Mouse (Mus musculus): ENCODE measurements around the gene Lpin2.
A peak's percentile ranks its signal among the peaks of the same experiment; 100 is the strongest.

Lpin2 gene

DNA sequence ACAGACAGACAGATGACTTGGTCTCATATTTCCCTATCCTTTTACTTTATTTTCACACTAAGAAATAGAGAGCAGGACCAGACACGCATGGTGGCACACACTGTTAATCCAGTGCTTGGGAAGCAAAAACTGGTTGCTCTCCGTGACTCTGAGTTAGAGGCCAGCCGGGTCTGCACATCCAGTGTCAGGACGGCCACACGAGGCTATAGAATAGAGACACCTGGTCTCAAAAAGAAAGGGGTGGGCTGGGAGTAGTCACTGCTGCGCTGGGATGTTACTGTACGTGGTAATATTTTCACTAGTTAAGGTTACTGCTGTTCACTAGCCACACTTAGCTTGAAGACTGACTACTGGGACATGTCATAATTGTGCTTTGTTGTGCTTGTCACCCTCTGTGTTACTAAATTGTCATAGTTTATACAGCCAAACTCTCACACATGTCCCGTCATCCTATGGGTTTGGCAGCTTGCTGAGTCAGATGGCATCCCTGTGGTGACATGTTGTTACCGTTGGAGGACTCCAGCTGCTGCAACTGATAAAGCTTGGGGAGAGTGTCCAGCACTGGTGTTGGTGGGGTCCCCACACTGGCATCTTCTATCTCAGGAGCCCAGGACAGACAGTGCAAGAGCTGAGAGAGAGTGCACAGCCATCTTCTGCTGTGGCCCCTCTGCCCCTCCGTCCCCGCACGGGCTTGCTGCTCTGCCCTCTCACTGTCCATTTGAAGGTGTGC lies 53.0 kb downstream of the Lpin2 start:
- no peak for DNase-seq

DNA sequence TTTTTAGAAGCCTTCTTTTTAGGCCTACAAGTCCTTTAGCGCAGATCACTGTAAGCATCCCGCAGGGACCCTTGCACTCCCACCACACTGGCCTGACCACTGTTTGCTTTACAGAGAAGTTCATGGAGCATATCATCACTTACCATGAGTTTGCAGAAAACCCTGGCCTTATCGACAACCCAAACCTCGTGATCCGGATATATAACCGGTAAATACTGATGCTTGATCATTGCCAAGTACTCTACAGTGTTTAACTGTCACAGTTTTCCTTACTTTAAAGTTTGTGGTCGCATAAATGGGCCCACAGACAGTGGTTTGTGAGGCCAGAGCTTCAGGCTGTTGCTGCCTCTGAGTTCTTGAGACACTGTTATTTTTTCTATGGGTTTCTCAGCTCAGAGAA lies 56.1 kb downstream of the Lpin2 start:
- DNase-seq, result no peak

DNA sequence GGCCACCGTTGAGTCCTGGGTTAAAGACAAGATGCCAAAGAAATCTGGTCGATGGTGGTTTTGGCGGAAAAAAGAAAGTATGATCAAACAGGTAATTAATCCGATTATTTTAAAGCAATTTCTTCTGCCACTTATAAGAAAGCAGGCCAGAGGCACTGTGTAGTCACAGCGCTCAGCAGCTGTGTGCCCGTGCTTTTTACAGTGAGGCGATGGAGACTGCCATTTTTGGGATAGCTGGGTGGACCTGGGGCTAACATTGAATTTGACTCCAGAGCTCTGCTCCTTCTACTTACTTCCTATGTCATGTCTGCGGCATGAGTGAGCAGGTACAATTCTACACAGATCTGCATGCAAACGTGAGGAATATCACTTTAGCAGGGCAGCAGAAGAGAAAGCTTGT lies 58.5 kb downstream of the Lpin2 start:
- DNase-seq, result no peak

DNA sequence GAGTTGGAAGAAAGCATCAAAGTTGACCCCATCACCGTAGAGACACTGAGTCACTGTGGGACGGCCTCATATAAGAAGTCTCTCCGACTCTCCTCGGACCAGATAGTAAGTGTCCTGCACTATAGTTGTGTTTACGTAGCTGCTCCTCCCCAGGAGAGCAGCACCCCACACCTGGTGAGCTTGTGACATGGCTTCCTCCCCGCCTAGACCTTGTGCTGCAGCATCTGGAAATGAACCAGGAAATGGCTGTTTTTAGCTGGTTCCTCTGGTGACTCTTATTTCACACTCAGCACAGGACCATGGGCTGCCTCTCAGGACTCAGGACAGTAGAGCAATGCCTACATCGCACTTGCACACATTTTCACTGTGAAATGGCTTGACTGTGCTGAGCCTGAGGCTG lies 60.3 kb downstream of the Lpin2 start:
- no peak for DNase-seq

DNA sequence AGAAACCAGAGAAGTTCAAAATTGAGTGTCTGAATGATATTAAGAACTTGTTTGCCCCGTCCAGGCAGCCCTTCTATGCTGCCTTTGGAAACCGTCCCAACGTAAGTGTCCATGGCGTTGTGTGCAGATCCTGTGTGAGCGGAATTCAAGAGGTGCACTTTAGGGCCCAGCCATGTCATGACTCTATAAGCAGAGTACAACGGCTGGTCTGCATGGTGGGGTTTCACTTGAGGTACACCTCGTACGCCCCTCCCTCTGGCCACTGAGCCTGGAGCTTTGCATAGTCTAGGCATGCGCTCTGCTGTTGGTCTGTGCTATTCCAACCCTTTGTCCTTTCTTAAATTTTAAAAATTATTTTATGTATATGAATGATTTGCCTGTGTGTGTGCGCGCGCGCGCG lies 62.8 kb downstream of the Lpin2 start:
- DNase-seq, result no peak

DNA sequence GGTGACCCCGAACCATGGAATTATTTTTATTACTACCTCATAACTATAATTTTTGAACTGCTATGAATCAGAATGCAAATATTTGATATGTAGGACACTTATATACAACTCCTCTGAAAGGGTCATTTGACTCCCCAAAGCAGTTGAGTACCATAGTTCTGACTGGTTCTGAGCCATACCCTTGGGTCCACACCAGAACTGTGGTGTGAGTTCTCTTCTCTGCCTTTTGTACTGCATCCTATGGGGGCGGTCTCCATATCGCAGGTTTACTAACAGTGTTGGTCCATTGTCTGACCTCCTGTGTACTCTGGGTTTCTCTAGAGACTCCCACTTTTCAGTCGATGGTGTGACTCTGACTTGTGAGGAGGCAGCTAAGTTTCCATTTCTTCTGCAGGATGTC lies 63.7 kb downstream of the Lpin2 start:
- DNase-seq, result no peak

DNA sequence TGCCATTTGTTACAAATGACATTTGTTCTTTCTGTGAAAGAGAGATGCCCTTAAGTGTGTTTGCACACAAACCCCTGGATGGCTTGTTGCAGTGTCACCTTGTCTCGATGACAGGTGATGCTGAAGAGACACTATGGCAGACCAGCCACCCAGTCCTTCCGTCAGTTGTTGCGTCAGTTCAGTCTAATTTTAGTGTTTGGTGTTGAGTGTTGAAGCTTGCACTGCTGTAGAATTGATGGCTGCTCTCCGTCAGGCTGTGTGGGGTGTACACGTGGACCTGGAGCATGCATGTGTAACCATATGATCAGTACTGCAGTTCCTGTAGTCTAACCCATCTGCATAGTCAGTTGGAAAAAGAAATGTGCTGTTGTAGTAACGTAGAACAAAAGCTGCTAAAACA lies 66.6 kb downstream of the Lpin2 start:
- no peak for DNase-seq

DNA sequence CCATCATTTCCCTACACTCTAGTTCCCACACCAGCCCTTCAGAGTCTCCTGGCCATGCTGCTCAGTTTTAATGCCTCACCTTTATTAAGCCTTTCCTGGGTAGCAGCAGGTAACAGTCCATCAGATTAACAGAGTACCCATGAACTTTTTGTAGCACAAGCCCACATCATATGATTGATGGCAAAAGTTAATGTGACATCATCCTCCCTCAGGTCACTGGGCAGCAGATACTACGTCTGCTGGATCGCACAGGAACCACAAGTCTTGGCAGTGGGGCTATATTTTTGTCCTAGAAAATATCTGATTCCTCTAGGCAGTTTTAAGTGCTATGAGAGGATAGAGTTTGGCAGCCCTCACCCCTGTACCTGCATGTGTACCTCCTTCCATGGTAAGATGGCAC lies 67.7 kb downstream of the Lpin2 start:
- no peak for DNase-seq

DNA sequence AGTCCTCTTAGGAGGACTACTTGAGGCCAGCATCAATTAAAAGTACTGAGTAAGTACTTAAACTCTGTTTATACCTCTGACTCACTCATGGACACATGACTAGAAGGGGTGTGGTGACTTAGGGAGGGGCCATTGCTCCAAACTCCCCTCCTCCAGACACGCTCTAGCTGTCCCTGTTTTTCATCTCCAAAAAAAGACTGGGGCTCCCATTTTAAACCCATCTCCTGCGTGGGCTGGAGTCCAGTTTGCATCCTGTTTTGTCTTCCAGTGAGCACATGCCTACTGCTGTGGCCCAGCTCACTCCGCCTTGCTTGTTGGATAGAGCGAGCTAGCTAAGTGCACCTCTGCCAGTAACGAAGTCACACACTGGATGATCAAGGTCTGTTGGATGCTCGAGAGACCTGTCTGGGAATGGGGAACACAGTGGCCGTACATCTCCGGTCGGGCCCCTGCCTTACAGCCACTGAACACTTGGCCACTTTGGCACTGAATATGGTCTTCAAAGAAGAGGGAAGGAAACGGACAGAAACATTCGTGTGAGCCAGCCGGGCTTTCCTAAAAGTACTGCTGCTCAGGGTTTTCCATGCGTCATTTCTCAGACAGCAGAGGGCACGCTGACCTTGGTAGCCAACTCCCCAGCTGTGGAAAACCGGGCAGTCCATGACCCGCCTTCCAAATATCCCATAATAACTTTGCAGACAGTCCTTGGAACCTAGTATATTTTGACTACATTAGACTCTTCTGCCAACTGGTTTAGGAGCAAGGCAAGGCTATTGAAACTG lies 68.7 kb downstream of the Lpin2 start:
- DNase-seq, result no peak

DNA sequence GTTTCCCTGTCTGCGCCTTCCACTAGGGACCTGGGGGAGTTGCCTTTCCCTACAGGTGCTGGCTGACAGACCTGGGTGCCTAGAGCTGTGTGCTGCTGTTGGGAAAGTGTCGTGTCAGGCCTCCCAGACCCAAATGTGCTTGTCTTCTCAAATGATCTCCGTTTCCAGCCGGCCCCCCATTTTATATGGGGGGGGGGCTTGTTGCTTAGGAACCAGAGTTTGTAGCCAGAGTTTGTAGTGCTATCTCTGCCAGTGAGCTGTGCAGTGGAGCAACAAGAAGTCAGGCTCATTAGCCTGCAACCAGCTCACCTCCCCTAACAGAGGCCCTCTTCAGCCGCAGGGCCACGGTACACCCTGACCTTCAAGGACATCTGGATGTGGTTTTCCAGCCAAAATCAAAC lies 69.2 kb downstream of the Lpin2 start:
- DNase-seq, result peak; percentile 49

DNA sequence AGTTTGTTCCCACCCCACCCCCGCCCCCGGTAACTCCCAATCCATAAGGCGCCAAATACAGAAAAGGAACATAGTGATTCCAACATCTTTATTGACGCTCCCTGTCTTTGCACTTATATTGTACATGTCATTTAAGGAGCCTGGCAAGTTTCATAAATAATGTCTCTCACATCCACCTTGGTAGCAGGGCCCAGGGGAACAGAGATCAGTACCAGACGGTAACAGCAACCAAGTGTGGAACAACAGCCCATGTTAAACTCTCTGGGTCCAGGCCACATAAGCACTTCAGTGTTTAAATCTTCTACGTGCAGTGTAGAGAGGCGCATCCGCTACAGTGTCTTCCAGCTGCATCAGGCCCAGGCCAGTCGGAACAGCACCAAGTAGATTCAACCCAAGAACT lies 69.7 kb downstream of the Lpin2 start:
- DNase-seq, result no peak

DNA sequence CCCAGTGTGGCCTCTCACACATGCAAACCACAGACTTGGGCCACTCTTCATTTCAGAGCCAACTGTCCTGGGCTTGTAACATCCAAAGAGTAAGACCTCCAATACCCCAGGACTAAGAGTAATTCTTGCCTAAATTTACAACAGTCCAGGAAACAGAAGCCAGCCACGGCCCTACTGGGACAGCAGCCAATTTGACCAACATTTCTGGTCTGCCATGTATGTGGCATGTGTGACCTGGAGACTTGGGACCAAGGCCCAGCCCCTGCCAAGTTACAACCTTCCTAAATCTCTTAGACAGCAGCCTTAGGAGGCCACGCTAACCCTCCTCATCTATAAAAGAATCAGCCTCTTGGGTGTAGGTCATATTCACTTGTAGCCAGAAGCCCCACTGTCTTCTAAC lies 71.0 kb downstream of the Lpin2 start:
- no peak for DNase-seq

DNA sequence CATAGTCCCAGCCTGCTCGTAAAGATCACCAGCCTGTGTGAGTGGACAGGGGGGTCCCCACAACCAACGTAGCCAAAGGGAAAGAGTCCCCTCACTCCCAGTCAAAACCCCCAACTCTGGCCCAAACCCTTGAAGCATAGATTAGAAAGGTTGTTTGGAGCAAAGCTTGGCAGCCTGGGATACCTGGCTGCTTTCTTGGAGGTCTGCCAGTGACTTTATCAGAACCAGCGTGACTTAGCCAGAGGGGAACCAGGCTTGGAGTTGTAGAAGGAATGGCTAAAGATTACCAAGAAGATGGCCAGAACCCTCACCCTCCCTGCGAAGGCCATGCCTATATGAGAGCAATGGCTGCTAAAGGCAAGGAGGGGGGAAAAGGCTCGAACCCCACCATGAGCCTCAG lies 71.7 kb downstream of the Lpin2 start:
- no peak for DNase-seq

DNA sequence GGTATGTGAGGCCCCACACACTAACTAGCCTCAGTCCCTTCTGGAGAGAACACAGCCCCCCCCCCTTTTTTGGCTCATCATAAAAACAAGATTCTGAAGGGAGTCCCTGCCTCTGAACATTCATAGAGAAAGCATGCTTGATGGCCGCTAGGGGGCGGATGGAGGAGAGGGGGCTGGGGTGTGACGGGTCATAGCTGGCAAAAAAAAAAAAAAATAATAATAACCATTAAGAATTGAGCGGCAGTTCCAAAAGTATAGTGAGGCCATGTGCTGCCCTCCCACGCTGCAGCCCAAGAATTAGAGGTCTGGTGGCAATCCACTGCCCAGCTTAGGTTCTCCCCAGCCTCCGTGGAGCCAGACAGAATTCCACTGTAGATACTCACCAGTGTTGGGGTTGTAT lies 72.4 kb downstream of the Lpin2 start:
- peak; percentile 43 for DNase-seq

DNA sequence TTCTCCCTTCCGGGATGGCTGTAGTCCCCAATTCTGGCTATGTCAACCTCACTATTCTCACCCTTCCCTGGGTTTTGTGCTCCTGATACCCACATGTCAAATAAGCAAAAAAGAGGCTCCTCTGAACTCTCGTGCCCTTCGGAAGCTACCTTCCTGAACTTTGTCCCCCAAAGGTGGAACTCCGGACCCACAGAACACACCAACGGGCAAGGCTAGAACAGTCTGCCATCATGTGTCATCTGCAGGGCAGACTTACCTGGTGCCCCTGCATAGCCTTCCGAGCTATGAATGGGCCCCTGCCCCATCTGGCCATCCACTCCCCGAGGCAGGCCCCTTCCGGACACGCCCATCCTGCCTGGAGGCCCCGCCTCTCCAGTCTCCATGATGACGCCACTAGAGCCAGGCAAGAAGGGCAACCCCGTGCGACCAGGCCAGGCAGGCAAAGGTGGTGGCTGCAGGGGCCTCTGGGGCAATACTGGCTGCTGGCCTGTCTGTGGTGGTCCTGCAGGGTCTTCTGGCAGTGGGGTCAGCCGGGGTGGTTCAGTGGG lies 73.8 kb downstream of the Lpin2 start:
- DNase-seq, result no peak

DNA sequence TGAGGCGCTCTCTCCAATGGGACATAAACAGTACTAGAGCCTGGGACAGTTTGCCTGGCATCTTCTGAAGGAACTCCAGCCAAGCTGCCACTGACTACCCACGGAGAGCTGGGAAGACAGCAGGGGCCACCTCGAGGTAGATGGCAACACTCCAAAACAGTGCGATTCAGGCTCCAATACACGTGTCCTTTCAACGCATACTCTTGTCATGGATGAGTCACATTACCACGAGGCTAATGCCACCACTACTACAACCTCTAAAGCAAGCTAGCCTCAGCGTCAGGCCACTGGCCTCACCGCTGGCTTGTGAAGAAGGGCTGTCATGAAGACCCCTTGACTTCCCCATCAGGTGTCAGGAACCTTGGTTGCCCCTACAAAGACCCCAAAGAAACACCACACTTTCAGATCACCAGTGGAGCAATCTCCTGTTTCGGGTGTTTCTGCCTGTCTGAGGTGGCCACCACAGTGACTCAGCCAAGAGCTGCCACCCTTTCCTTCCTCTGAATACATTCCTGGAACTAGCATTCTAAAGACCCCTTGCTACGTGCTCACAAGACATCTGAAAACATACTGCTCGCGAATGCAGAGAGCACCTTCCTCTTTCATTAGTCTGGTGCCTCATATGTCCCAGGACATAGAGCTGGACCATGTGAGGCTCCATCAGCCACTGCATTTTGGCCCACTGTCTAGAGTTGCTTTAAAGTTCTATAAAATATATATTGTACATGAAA lies 74.6 kb downstream of the Lpin2 start:
- no peak for DNase-seq

DNA sequence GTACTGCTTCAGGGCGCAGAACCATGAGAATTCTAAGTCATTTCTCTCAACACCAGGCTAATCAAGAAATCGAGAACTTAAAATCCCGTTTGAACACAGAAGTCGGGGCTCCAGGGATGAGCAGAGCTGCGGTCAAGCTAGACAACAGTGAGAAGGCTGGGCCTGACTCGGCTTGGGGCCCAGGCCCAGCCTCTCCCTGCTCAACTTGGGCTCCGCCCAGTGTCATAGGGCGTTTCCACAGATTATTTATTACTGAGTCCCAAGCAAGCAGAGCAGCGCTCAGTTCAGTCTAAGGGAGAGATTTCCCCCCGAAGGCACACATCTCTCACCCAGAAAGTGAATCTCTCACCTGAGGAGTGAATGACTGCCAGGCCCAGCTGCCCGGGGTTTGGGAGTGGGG lies 77.4 kb downstream of the Lpin2 start:
- peak; percentile 31 for DNase-seq

DNA sequence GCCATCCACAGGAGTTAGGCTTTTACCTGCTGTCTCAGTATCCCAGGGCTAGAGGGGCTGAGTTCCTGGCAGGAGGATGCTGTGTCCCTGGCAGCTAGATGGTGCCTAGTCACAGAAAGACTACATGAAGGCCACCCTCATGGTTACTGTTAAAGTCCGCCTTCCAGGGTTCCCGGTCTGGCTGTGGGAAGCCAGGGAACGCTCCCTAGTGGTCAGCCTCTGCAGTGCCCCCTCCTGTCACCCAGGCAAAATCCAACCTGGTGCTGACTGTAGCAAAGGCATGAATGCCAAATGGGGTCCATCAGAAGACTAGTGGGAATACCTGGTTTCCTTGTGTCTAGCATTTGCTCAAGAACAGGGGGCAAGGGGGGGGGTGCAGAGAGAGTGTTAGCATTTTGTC lies 78.3 kb downstream of the Lpin2 start:
- DNase-seq, result no peak

DNA sequence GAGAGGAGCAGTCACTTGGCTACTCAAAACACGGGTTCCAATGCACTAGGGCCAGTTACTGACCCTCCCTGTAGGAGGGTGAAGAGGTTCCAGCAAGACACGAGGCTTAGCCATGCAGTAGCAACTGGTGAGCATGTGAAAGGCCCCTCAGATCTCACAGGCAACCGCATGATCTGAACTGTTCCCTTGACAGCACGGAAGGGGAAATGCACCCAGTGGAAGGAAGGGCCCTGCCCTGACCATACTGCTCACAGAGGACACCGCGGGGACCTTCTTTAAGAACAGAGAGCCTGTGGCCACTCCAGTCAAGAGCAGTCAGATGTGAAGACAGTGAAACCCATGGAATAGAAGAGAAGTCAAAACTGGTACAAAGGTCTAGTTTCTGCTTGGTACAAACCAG lies 80.8 kb downstream of the Lpin2 start:
- DNase-seq, result no peak

DNA sequence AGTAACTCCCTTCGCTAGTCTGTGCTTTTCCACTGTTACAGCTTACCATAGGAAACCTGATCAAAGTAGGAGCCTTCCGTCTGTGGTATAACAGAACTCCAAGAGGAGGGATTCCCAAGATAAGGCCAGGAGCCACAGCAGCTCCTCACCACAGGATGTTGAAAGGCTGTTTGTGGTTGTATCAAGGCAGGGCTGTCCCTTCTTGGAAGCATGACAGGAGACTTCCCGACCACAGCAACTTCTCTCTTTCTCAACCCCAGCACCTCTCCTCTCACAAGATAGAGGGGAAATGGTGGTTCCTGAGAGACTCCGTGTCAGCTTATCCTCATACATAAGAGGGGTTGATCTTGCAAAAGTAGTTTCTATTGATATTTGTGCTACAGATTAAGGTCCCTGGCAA lies 82.4 kb downstream of the Lpin2 start:
- no peak for DNase-seq

DNA sequence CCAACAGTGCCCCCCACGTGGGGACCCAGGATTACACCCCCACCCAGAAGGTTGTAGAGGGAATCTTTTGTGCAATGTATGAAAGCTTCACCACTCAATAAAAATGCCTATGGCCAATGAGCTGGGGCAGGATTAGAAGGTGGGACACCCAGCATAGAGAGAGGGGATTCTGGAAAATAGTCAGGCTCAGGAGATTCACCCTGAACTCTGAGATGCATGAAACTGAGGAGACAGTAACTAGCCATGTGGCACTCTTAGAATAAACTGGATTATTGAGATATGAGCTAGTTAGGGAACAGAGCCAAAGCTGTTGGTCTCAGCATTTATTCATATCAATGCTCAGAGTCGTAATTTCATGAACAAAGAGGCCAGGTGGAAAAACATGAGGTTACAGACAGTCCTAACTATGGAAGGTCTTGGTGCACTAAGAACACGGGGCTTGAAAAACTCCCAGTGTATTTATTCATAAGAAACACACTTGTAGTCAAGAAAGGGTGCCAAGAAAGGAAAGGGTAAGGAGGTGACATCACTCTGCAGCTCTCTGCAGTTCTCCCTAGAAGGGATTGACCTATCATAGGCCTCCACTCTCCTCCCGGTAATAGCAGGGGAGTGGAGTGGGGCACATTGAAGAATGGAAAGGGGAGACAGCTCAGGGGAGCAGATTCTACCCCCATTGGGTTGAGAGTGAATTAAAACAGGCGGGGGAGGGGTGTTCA lies 83.1 kb downstream of the Lpin2 start:
- DNase-seq, result no peak

DNA sequence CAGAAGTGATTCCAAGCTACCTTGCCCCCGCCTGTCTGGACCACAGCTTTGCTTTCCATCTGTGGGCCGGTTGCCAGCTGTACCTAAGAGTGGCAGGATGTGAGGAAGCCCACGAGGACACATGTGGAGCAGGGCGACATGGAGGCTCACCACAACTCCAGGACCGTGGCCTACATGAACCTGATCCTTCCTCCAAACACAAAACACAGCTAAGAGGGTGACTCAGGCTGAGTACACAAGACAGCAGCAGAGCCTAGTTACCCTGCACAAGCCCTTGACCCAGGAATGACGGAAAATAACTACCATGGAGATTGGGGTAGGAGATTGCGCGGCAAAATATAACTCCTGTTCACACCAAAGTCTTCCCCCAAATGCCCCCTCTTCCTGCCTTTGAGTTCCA lies 85.0 kb downstream of the Lpin2 start:
- no peak for DNase-seq

DNA sequence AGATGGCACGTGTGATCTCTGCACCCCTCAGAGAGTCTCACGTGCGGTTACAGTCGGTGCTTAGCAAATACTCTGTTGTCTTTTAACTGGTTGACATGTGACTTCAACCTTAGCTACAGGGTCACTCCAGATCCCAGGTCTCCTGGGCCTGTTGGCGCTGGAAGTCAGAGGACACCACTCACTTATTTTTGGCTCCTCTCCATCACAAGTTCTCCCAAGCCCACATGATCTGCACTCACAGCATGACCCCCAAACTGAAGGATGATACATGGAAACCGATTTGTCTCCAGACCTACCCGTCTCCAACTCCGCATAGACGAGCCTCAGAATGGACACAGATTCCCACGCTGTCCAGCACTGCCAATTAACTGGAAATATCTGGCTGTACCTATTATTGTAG lies 85.8 kb downstream of the Lpin2 start:
- DNase-seq, result no peak
